Mouse (Mus musculus): ENCODE measurements around the gene Syt7. TPM values are rescaled to one million over a fixed set of nuclear protein-coding genes. Genes with fewer than 3 reads are reported as not detected.

Syt7 gene
- total and polyA plus RNA-seq, 3 experiments: not detected

GRCm38 (mm10) chr19:10449708-10450107, 60.8 kb downstream of the Syt7 start:
- peak; percentile 68 for DNase-seq (ENCODE audit: extremely low read depth)
- dilution Hi-C loops (cut with MboI; ENCODE audit: extremely low pct_ligation_motif_present, extremely low pct_unique_long_range_greater_than_20kb, low sequenced_read_pairs) (no loop called here), in situ Hi-C loops (cut with MboI; ENCODE audit: low pct_ligation_motif_present, low pct_unique_long_range_greater_than_20kb, low sequenced_read_pairs) (loop anchor here (5.0 kb wide), 1 partner anchor 38 kb away; no protein-coding TSS in a partner anchor)
- Histone ChIP-seq H3K27ac (ENCODE audit: insufficient read depth, low read depth) (no peak overlapping the region), H3K4me1 (ENCODE audit: control insufficient read depth in 1 of 2, insufficient read depth in 2 of 2) (no peaks in the 10 kb centered on the region), H3K36me3 (replicated peaks in 1 of 2; ENCODE audit: control insufficient read depth in 1 of 2, insufficient read depth in 1 of 2, low read length in 1 of 2) (no peaks in the 10 kb centered on the region), H3K9me3 (replicated peaks; ENCODE audit: low read length) (peaks cover 8% of the 10 kb centered on the region), H3K4me2 (ENCODE audit: insufficient read depth, low read depth, poor library complexity, severe bottlenecking) (no peak overlapping the region), H3K9ac (ENCODE audit: insufficient read depth, low read depth) (no peak overlapping the region), H3K4me3 (replicated peaks in 1 of 3; ENCODE audit: low read depth in 2 of 3, low read length in 2 of 3, poor library complexity in 1 of 3) (no peak overlapping the region), H3K79me2 (replicated peaks; ENCODE audit: control insufficient read depth, extremely low read depth, insufficient read depth, poor library complexity, severe bottlenecking) (no peaks in the 10 kb centered on the region), H3K27me3 (replicated peaks) (peaks cover 75% of the 10 kb centered on the region)
- TF ChIP-seq NRF1 (IDR thresholded peaks at IDR 0.05; ENCODE audit: low read depth, low read length) (no peak), CHD2 (IDR thresholded peaks at IDR 0.05; ENCODE audit: low read length) (no peak), ZC3H11A (IDR thresholded peaks at IDR 0.05; ENCODE audit: low read depth, low read length) (peak; percentile 76), RCOR1 (conservative IDR thresholded peaks at IDR 0.05; ENCODE audit: low read depth, low read length) (no peak), SMC3 (IDR thresholded peaks at IDR 0.05; ENCODE audit: low read depth, low read length) (peak; percentile 94), ZNF384 (IDR thresholded peaks at IDR 0.05; ENCODE audit: low read depth, low read length) (no peak), PAX5 (IDR thresholded peaks at IDR 0.05; ENCODE audit: low read length) (no peak), E2F4 (IDR thresholded peaks at IDR 0.05; ENCODE audit: insufficient replicate concordance, low read depth, low read length) (no peak), USF1 (IDR thresholded peaks at IDR 0.05; ENCODE audit: low read depth, low read length) (no peak), USF2 (conservative IDR thresholded peaks at IDR 0.05; ENCODE audit: low read depth, low read length) (no peak), RAD21 (IDR thresholded peaks at IDR 0.05; ENCODE audit: low read depth, low read length) (peak; percentile 90), JUN (IDR thresholded peaks at IDR 0.05; ENCODE audit: insufficient read depth, low read depth, low read length) (no peak), MYC (IDR thresholded peaks at IDR 0.05; ENCODE audit: low read depth, low read length) (no peak), CTCF (conservative IDR thresholded peaks at IDR 0.05 in 1 of 2, IDR thresholded peaks at IDR 0.05 in 1 of 2; ENCODE audit: low read depth in 2 of 2, low read length in 2 of 2) (peak; percentile 67 to 93), NELFE (IDR thresholded peaks at IDR 0.05; ENCODE audit: low read depth, low read length) (no peak), GABPA (IDR thresholded peaks at IDR 0.05; ENCODE audit: insufficient replicate concordance, low read depth, low read length) (no peak), MAX (IDR thresholded peaks at IDR 0.05; ENCODE audit: low read length) (no peak)

GRCm38 (mm10) chr19:10454718-10455436, 66.0 kb downstream of the Syt7 start:
- H3K27me3 ChIP-seq (replicated peaks): peaks cover 56% of the 10 kb centered on the region
- H3K4me1 ChIP-seq (ENCODE audit: control insufficient read depth in 1 of 2, insufficient read depth in 2 of 2): no peaks in the 10 kb centered on the region
- H3K9me3 ChIP-seq (replicated peaks; ENCODE audit: low read length): peaks cover 11% of the 10 kb centered on the region
- H3K36me3 ChIP-seq (replicated peaks in 1 of 2; ENCODE audit: control insufficient read depth in 1 of 2, insufficient read depth in 1 of 2, low read length in 1 of 2): no peaks in the 10 kb centered on the region
- dilution Hi-C loops (cut with MboI; ENCODE audit: extremely low pct_ligation_motif_present, extremely low pct_unique_long_range_greater_than_20kb, low sequenced_read_pairs): no loop called here
- in situ Hi-C loops (cut with MboI; ENCODE audit: low pct_ligation_motif_present, low pct_unique_long_range_greater_than_20kb, low sequenced_read_pairs): loop anchor here (5.0 kb wide), 1 partner anchor 32 kb away; no protein-coding TSS in a partner anchor
- DNase-seq (ENCODE audit: extremely low read depth): no peak
- no peaks in the 10 kb centered on the region for H3K79me2 ChIP-seq (replicated peaks; ENCODE audit: control insufficient read depth, extremely low read depth, insufficient read depth, poor library complexity, severe bottlenecking)
- TF ChIP-seq NRF1 (IDR thresholded peaks at IDR 0.05; ENCODE audit: low read depth, low read length) (no peak), MAX (IDR thresholded peaks at IDR 0.05; ENCODE audit: low read length) (no peak), CHD1 (IDR thresholded peaks at IDR 0.05; ENCODE audit: low read depth, low read length) (no peak), GABPA (IDR thresholded peaks at IDR 0.05; ENCODE audit: insufficient replicate concordance, low read depth, low read length) (no peak), TBP (conservative IDR thresholded peaks at IDR 0.05; ENCODE audit: low read depth, low read length) (no peak), NELFE (IDR thresholded peaks at IDR 0.05; ENCODE audit: low read depth, low read length) (no peak), POLR2A (IDR thresholded peaks at IDR 0.05; ENCODE audit: low read depth, low read length) (no peak), E2F4 (IDR thresholded peaks at IDR 0.05; ENCODE audit: insufficient replicate concordance, low read depth, low read length) (no peak), USF1 (IDR thresholded peaks at IDR 0.05; ENCODE audit: low read depth, low read length) (no peak), MAZ (IDR thresholded peaks at IDR 0.05; ENCODE audit: low read depth, low read length) (no peak)
- H3K4me3 ChIP-seq (replicated peaks in 1 of 3; ENCODE audit: low read depth in 2 of 3, low read length in 2 of 3, poor library complexity in 1 of 3): no peak overlapping the region
- H3K27ac ChIP-seq (ENCODE audit: insufficient read depth, low read depth): no peak overlapping the region
- H3K4me2 ChIP-seq (ENCODE audit: insufficient read depth, low read depth, poor library complexity, severe bottlenecking): no peak overlapping the region
- no peak overlapping the region for H3K9ac ChIP-seq (ENCODE audit: insufficient read depth, low read depth)

All from CH12.LX (cell line).